Mouse (Mus musculus): ENCODE data around the gene Maml3.

GRCm38 (mm10) chr3:52006721-52007330 lies 98.0 kb downstream of the Maml3 start:
- TF ChIP-seq CTCF (IDR thresholded peaks at IDR 0.05; ENCODE audit: low read depth) (no peak), EP300 (IDR thresholded peaks at IDR 0.05; ENCODE audit: low read depth) (no peak)
